Mouse (Mus musculus): ENCODE results near the gene Rhox4e. TPM values are rescaled to one million over a fixed set of nuclear protein-coding genes. Genes with fewer than 3 reads are reported as not detected.
"Not testable (repeated sequence)": the region's sequence is repeated elsewhere in the genome, so short reads cannot be mapped to it uniquely, and the experiment has no call there.

The Rhox4e gene
- total RNA-seq (2021): not detected
- long read RNA-seq: 0 reads

- DNase-seq (ENCODE audit: low spot score in 2 of 2): not testable (repeated sequence)
Measured at GRCm38 (mm10) chrX:37557112-37557511, at the start of gene Rhox4e. TSS of gene Rhox4e (plus strand) at chrX:37557412.

- DNase-seq (ENCODE audit: low spot score in 2 of 2): not testable (repeated sequence)
Measured at GRCm38 (mm10) chrX:37514059-37514458, 43.2 kb upstream of the Rhox4e start, which contains the start of gene Rhox4d. TSS of gene Rhox4d (plus strand) at chrX:37514359.

- DNase-seq (ENCODE audit: low spot score in 2 of 2): not testable (repeated sequence)
Measured at GRCm38 (mm10) chrX:37530152-37530551, 27.1 kb upstream of the Rhox4e start, which contains the start of gene Rhox2e. TSS of gene Rhox2e (plus strand) at chrX:37530452.

- DNase-seq (ENCODE audit: low spot score in 2 of 2): not testable (repeated sequence)
Measured at GRCm38 (mm10) chrX:37541719-37542118, 15.5 kb upstream of the Rhox4e start, which contains the start of gene Rhox3e. TSS of gene Rhox3e (plus strand) at chrX:37542019.

- not testable (repeated sequence) for DNase-seq (ENCODE audit: low spot score in 2 of 2)
Measured at GRCm38 (mm10) chrX:37571105-37571504, 13.9 kb downstream of the Rhox4e start, which contains the start of gene Rhox2f. TSS of gene Rhox2f (plus strand) at chrX:37571405.

GRCm38 (mm10) chrX:37572638-37573037 lies 15.4 kb downstream of the Rhox4e start:
- DNase-seq (ENCODE audit: low spot score in 2 of 2): not testable (repeated sequence)

GRCm38 (mm10) chrX:37580692-37581091 lies 23.5 kb downstream of the Rhox4e start, which contains the start of gene Rhox3f:
TSS of gene Rhox3f (plus strand) at chrX:37580992.
- not testable (repeated sequence) for DNase-seq (ENCODE audit: low spot score in 2 of 2)

- not testable (repeated sequence) for DNase-seq (ENCODE audit: low spot score in 2 of 2)
Measured at GRCm38 (mm10) chrX:37607604-37608003, 50.4 kb downstream of the Rhox4e start, which contains the start of gene Rhox4f. TSS of gene Rhox4f (minus strand) at chrX:37607704.

Other genes starting within 250 kb of the Rhox4e start
- not detected for gene Rhox3a2, start 177.4 kb upstream of the Rhox4e start, total RNA-seq (2021)
- gene Rhox4a2, start 166.6 kb upstream of the Rhox4e start, total RNA-seq (2021): not detected
- gene Rhox2b, start 145.3 kb upstream of the Rhox4e start, total RNA-seq (2021): not detected
- gene Rhox4b, start 124.9 kb upstream of the Rhox4e start, total RNA-seq (2021): not detected
- gene Rhox2c, start 103.7 kb upstream of the Rhox4e start, total RNA-seq (2021): not detected
- gene Rhox3c, start 98.8 kb upstream of the Rhox4e start, total RNA-seq (2021): not detected
- not detected for gene Rhox4c, start 77.1 kb upstream of the Rhox4e start, total RNA-seq (2021)
- not detected for gene Rhox2d, start 64.0 kb upstream of the Rhox4e start, total RNA-seq (2021)
- not detected for gene Rhox4d, start 43.1 kb upstream of the Rhox4e start, total RNA-seq (2021)
- not detected for gene Rhox2e, start 27.0 kb upstream of the Rhox4e start, total RNA-seq (2021)
- gene Rhox3e, start 15.4 kb upstream of the Rhox4e start, total RNA-seq (2021): not detected
- gene Rhox2f, start 14.0 kb downstream of the Rhox4e start, total RNA-seq (2021): not detected
- not detected for gene Rhox3f, start 23.6 kb downstream of the Rhox4e start, total RNA-seq (2021)
- gene Rhox4f, start 50.3 kb downstream of the Rhox4e start, total RNA-seq (2021): not detected
- gene Rhox3g, start 71.2 kb downstream of the Rhox4e start, total RNA-seq (2021): not detected
- not detected for gene Rhox2g, start 86.1 kb downstream of the Rhox4e start, total RNA-seq (2021)
- gene Rhox4g, start 93.9 kb downstream of the Rhox4e start, total RNA-seq (2021): not detected
- gene Rhox3h, start 111.4 kb downstream of the Rhox4e start, total RNA-seq (2021): not detected
- not detected for gene Rhox2h, start 115.9 kb downstream of the Rhox4e start, total RNA-seq (2021)
- not detected for gene Rhox5, start 247.4 kb downstream of the Rhox4e start, total RNA-seq (2021)

All from layer of hippocampus, adult 18-20 months (tissue).